Comparison of ENCODE assay signal across 40 mouse cellular contexts in the genomic region with DNA sequence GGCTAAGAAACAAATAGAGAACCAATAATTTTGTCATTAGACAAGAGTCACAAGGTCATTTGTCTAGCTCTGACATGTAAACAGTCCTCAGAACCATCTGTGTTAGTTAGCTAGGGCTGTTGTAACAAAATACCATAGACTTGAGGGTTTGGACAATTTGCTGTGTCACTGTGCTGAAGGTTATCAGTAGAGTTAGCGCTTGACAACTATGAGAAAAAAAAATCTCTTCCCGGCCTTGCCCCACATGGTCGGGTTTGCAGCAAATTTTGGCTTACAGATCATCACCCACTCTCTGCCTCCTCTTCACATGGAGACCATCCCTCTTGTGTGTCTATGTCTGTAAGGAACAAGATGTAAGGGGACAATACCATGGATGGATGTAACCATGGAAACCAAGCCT. TPM values are rescaled to one million over a fixed set of nuclear protein-coding genes. Genes with fewer than 3 reads are reported as not detected.
DNase-seq lines count a peak whose midpoint lies in the region; ATAC-seq and TF ChIP-seq lines count a peak whose summit lies in the region.
"Had no signal": no experiment of that assay in that cellular context is flagged by ENCODE, and none has a peak within 500 bp of the region (broad histone marks: within the 10 kb centered on the region; RNA-seq: fewer than 3 reads in every experiment).

No protein-coding gene starts in this region.

- H3K9me3 ChIP-seq in G1E (replicated peaks): peaks cover 2% of the 10 kb centered on the region; the same call in 1 of the 2 replicates
- no peaks in the 10 kb centered on the region for H3K9me3 ChIP-seq in liver, embryonic 14.5 days (ENCODE audit: control insufficient read depth, low read length)
- H3K9me3 ChIP-seq: forebrain, embryonic 10.5 days; forebrain, embryonic 15.5 days; hindbrain, embryonic 15.5 days had no signal

- no peak overlapping the region; the same call in 1 of the 2 replicates for H3K4me2 ChIP-seq in liver, embryonic 14.5 days (ENCODE audit: low read depth)
- H3K4me2 ChIP-seq: forebrain, embryonic 15.5 days; heart, embryonic 13.5 days; hindbrain, embryonic 15.5 days; midbrain, embryonic 11.5 days had no signal

- ATAC-seq in G1E (ENCODE audit: extremely low read depth, insufficient number of reproducible peaks, low FRiP score, poor library complexity, severe bottlenecking): peak; percentile 22; the same call in 1 of the 2 replicates
- ATAC-seq in common myeloid progenitor, adult 5-6 weeks (replicated peaks; ENCODE audit: low read depth, poor library complexity, severe bottlenecking): peak; percentile 45
- ATAC-seq in liver, embryonic 14.5 days (ENCODE audit: insufficient read depth): no peak
- ATAC-seq in megakaryocyte-erythroid progenitor cell, adult 5-6 weeks (replicated peaks; ENCODE audit: low FRiP score, low TSS enrichment, poor library complexity, severe bottlenecking): peak; percentile 54
- ATAC-seq: forebrain, embryonic 15.5 days; inflammation-experienced regulatory T-cells, adult 6 months; midbrain, embryonic 16.5 days had no signal

- WGBS in liver, embryonic 14.5 days (ENCODE audit: insufficient replicate concordance): 12% methylated on average over 3 of the region's 3 CpGs

- H3K4me1 ChIP-seq in G1E (ENCODE audit: insufficient read depth, low read depth, low read length): peaks cover 20% of the 10 kb centered on the region
- H3K4me1 ChIP-seq in liver, embryonic 14.5 days (replicated peaks; ENCODE audit: control insufficient read depth in 2 of 2, insufficient read depth in 2 of 2, low read length in 1 of 2): peaks cover 24 to 30% of the 10 kb centered on the region in 2 experiments
- H3K4me1 ChIP-seq: forebrain, embryonic 15.5 days; hindbrain, embryonic 15.5 days had no signal

- H3K9ac ChIP-seq in liver, embryonic 14.5 days (replicated peaks): no peak overlapping the region
- H3K9ac ChIP-seq: forebrain, embryonic 15.5 days; heart, embryonic 13.5 days; hindbrain, embryonic 15.5 days had no signal

- no peak for TF ChIP-seq CTCF in G1E (IDR thresholded peaks at IDR 0.05; ENCODE audit: low read depth, low read length)
- no peak for TF ChIP-seq CTCF in liver, embryonic 14.5 days (IDR thresholded peaks at IDR 0.05; ENCODE audit: low read depth)

- no peaks in the 10 kb centered on the region for H3K27me3 ChIP-seq in G1E (ENCODE audit: insufficient read depth, low read length)
- H3K27me3 ChIP-seq in liver, embryonic 14.5 days (ENCODE audit: control insufficient read depth, insufficient read depth, low read length): no peaks in the 10 kb centered on the region
- H3K27me3 ChIP-seq: CH12.LX; forebrain, embryonic 15.5 days; heart, embryonic 13.5 days; hindbrain, embryonic 15.5 days had no signal

- no peaks in the 10 kb centered on the region for H3K36me3 ChIP-seq in G1E (replicated peaks)
- no peaks in the 10 kb centered on the region for H3K36me3 ChIP-seq in liver, embryonic 14.5 days (replicated peaks; ENCODE audit: control insufficient read depth, insufficient read depth, low read depth)
- H3K36me3 ChIP-seq: forebrain, embryonic 10.5 days; forebrain, embryonic 15.5 days; heart, embryonic 13.5 days; hindbrain, embryonic 15.5 days had no signal

- TF ChIP-seq EP300 in liver, embryonic 14.5 days (IDR thresholded peaks at IDR 0.05; ENCODE audit: low read depth): peak; percentile 53

- no peak for DNase-seq in G1E (ENCODE audit: low spot score)
- peak; percentile 41 to 64 (median 47) for DNase-seq in liver, embryonic 14.5 days (ENCODE audit: low read depth in 3 of 3, low spot score in 3 of 3)
- DNase-seq in cerebellum, adult 18-20 months: no peak
- DNase-seq in right cerebral cortex, postnatal 10 days (ENCODE audit: low spot score in 2 of 2): no peak
- no peak for DNase-seq in embryo, embryonic 11 days
- DNase-seq: adrenal gland, postnatal 14 days; B cell, adult 2 months; cerebellum, adult 2 months; cerebellum, postnatal 14 days; heart, adult 2 months; heart, postnatal 10 days; kidney, adult 11 months; kidney, postnatal 25 days; lung, adult 18-20 months; lung, postnatal 10 days; spleen, adult 18-20 months; thymus, adult 2 months had no signal

- no peak overlapping the region for H3K4me3 ChIP-seq in G1E (ENCODE audit: low read depth, low read length)
- no peak overlapping the region for H3K4me3 ChIP-seq in liver, embryonic 14.5 days (ENCODE audit: insufficient read depth in 1 of 2, low read depth in 2 of 2, low read length in 2 of 2)
- H3K4me3 ChIP-seq: forebrain, embryonic 10.5 days; forebrain, embryonic 15.5 days; heart, adult 2 months; heart, embryonic 13.5 days; hindbrain, embryonic 15.5 days had no signal

- H3K27ac ChIP-seq in liver, embryonic 14.5 days: peak overlapping the region; percentile 42
- H3K27ac ChIP-seq: forebrain, embryonic 10.5 days; forebrain, embryonic 15.5 days; heart, adult 2 months; heart, embryonic 13.5 days; hindbrain, embryonic 15.5 days; stomach, postnatal 0 days had no signal

RNA-seq across cellular contexts. Expression of gene Gm11084, which starts 41.5 kb away (rescaled TPM):
- total RNA-seq in G1E (2014; fragmentation: Nextera tagmentation) (not detected in 2 replicates), G1E (2017) (not detected in 2 replicates)
- polyA plus RNA-seq in G1E (2012): not detected in 2 replicates
- total RNA-seq in common myeloid progenitor, adult 5-6 weeks (2017): not detected in 2 replicates
- not detected in 2 replicates for polyA plus RNA-seq in liver, embryonic 14.5 days (2012; rRNA removed)
- polyA plus RNA-seq in liver, embryonic 14.5 days (2014; fragmentation: Nextera tagmentation; extraction: Ambion mirVana): not detected in 2 replicates
- total RNA-seq in megakaryocyte-erythroid progenitor cell, adult 5-6 weeks (2014; fragmentation: Nextera tagmentation): not detected in 2 replicates
- not detected in 2 replicates for total RNA-seq in megakaryocyte-erythroid progenitor cell, adult 5-6 weeks (2017)
- total RNA-seq: adrenal gland, postnatal 14 days; CH12.LX; gastrocnemius, adult 8-10 months; gastrocnemius, postnatal 4 days; heart, adult 2 months; heart, postnatal 10 days; hematopoietic stem cell, adult 5-6 weeks; layer of hippocampus, adult 18-20 months; layer of hippocampus, postnatal 10 days; left cerebral cortex, adult 18-20 months; left cerebral cortex, postnatal 14 days; neutrophil, adult 5-6 weeks had no signal
- polyA plus RNA-seq: cerebellum, adult 2 months; embryonic facial prominence, embryonic 11.5 days; forebrain, embryonic 10.5 days; forebrain, embryonic 15.5 days; heart, adult 2 months; heart, embryonic 13.5 days; hindbrain, embryonic 15.5 days; inflammation-experienced regulatory T-cells, adult 6 months; kidney, embryonic 14.5 days; limb, embryonic 11.5 days; midbrain, embryonic 11.5 days; midbrain, embryonic 16.5 days; neural tube, embryonic 11.5 days; stomach, postnatal 0 days; thymus, adult 2 months had no signal

RNA-seq across cellular contexts. Expression of gene Sp3, which starts 47.8 kb away (rescaled TPM):
- total RNA-seq in G1E (2014; fragmentation: Nextera tagmentation) (130 and 136 TPM in 2 replicates), G1E (2017) (129 and 143 TPM in 2 replicates)
- polyA plus RNA-seq in G1E (2012): 10.9 and 13.4 TPM in 2 replicates
- 109 and 139 TPM in 2 replicates for total RNA-seq in common myeloid progenitor, adult 5-6 weeks (2017)
- polyA plus RNA-seq in liver, embryonic 14.5 days (2012; rRNA removed): 13.1 and 19.0 TPM in 2 replicates
- 35.0 and 36.2 TPM in 2 replicates for polyA plus RNA-seq in liver, embryonic 14.5 days (2014; fragmentation: Nextera tagmentation; extraction: Ambion mirVana)
- 72.7 and 84.4 TPM in 2 replicates for total RNA-seq in megakaryocyte-erythroid progenitor cell, adult 5-6 weeks (2014; fragmentation: Nextera tagmentation)
- total RNA-seq in megakaryocyte-erythroid progenitor cell, adult 5-6 weeks (2017): 101 and 111 TPM in 2 replicates

Comparison
In these comparisons a context has a peak if more than half of its experiments do, and no peak if none do; other contexts are left out.
1. DNase-seq: peak in liver, embryonic 14.5 days (3 of 3); none in G1E (single experiment), cerebellum, adult 18-20 months (0 of 2), right cerebral cortex, postnatal 10 days (0 of 2) and embryo, embryonic 11 days (single experiment).